Mouse (Mus musculus) right cerebral cortex, adult 2 months (tissue): ENCODE results near the gene Olfr1339.
A peak's percentile ranks its signal among the peaks of the same experiment; 100 is the strongest.

ENCODE experiments used
- DNase-seq, 2 experiments: peaks; one replicate each; pipeline ENCODE4 v3.0.0; 2021 to 2022; ENCODE audit warnings: low spot score in 2 of 2

The Olfr1339 gene

DNA sequence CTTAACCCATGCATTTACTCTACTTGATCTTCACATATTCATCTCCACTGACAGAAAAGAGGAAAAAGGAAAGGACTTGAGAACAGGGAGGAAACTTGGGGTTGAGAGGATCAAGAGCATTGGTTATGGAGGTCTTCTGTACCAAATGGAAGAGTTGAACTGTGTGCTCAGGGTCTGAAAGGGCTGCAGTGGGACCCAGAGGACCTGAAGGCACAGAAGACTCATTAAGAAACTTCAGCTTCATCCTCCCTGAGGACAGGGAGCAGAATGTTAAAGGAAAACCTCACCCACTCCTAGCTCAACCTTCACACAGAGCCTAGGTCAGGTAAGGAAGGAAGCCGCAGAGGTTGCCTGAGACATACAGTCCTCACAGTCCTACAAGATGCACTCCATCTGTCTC is at the start of gene Olfr1339:
Gene Olfr1339, plus strand, starts transcription at position 301 of the 400 bp plus-strand sequence.
- no peak for DNase-seq

DNA sequence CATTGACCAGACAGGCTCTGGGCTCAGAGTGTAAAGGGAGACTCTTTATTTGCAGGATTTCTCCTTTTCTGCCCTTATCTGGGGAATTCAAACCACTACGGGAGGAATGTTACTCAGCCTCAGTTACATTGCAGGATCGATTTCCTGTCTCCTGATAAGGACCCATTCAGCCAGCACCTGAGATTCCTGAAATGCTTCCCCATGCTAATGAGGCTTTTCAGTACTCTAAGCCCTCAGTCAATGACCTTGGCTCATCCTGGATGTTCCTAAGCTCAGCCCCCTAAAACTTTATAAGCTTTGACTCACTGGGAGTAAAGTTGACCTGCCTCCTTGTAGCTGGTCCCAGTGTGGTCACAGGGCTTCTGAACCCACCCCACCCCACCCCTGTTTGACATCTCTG is 44.9 kb upstream of the Olfr1339 start:
- no peak for DNase-seq

DNA sequence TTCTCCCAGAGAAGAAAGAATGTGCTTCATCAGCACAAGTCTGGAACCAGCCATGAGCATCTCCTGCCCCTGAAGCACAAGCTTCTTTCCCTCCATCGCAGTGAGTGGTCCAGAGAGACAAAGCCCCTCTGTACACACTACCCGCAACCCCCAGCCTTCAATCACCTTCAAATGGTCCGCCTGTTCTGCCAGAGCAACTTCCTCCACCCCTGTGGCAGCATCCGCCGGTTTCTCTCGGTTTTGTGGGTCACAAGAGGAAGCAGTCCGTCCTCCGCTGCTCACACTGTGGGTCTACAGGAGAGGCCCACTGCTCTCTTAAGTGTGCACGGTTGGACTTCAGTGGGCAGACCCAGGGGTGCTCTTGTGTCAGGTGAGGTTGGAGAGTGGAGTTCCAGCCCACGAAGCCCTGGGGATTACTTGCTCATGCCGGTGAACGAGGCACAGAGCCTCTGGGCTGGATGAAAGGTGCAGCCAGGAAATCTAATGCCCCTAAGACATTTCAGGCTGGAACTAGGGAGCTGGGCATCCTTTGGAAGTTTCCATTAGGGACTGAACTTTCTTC is 39.5 kb upstream of the Olfr1339 start, which contains the start of gene Olfr1342:
Gene Olfr1342, minus strand, starts transcription at position 345 of the 562 bp plus-strand sequence.
- DNase-seq, result no peak

DNA sequence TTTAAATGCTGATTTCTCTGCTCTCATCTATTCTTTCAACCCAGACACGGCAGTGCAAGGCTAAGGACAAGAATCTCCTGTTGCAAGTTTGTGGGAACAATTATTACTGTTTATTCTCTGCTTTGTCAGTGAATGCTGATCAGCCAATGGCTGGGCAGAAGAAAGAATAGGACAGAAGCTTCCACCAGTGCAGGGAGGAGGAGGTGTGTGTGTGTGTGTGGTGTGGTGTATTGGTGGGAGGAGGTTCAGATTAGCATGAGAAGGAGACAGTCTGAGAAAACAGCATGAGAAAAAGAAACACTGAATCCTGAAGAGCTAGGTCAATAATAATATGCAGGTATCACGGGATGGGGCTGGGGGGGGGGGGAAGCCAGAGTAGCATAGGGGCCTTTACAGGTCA is 38.2 kb upstream of the Olfr1339 start:
- DNase-seq, result peak in 1 of 2 experiments; percentile 10

DNA sequence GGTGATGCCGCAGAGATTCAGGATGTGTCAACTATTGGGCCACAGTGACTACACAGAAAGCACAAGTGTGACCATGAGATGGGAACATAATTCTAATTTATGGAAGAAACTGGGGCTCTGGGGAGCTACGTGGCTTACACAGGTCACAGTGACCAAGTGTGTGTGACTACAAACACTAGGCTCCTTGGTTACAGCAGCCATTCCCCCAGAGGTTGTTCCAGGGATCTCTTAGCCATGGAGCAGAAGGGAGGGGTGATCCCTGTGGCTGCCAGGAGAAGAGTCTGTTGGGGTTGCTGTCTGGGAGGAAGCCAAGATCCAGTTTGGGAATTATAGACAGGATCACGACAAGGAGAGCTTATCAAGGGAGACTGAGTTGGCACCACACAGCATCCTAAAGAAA is 28.8 kb upstream of the Olfr1339 start, which contains the start of gene Olfr1341:
Gene Olfr1341, plus strand, starts transcription at position 301 of the 400 bp plus-strand sequence.
- no peak for DNase-seq

DNA sequence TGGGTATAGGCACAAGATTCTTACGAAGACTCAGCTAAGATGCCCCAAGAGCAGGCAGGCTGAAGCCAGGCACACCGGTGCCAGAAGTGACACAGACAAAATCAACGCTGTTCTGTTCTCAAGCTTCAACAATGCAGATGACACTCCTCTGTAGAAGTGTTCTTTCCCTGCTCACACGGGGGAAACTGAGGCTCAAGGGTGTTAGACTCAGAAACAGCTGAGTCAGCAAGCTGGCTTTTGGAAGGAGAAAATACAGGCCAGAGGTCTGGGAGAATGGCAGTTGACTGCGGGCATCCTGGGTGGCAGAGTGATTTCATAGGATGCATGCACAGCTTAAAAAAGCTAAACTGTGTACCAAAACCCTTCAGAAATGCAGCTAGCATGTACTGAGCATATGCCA is 23.9 kb upstream of the Olfr1339 start:
- no peak for DNase-seq

DNA sequence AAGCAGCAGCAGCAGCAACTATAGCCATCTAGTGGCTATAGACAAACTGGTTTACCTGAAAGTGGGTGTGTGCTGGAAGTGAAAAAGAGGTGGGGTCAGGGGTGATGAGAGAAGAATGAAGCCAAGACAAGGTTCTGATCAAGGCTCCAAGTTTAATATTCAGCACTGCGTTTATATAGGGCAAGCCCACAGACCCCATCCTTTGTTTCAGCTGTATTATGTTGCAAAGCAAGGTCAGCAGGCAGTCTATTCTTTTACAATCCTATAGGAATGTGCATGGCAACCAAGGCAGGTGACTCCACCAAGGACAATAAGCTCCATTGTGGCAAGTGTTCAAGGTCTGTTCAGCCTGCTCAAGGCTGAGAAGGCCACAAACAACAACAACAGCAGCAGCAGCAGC is 20.3 kb upstream of the Olfr1339 start:
- no peak for DNase-seq

DNA sequence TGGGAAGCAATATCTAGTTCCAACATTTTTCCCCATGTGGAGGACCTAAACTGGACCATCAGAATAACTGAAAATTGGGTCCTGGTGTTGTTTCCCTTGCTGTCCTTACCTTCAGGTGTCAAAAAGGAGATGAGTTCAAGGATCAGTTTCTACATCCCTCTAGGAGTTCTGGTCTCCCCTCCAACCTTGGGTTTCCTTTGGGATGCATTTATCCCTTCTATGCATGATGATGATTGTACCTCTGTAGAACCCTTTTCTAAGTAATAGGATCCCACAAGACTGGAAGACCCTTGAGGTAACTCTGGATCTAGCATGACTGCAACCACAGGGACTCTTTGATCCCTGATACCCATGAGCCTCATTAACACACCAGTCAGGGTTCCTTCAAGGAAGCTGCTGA is 12.1 kb upstream of the Olfr1339 start, which contains the start of gene Olfr1340:
Gene Olfr1340, plus strand, starts transcription at position 301 of the 400 bp plus-strand sequence.
- no peak for DNase-seq

DNA sequence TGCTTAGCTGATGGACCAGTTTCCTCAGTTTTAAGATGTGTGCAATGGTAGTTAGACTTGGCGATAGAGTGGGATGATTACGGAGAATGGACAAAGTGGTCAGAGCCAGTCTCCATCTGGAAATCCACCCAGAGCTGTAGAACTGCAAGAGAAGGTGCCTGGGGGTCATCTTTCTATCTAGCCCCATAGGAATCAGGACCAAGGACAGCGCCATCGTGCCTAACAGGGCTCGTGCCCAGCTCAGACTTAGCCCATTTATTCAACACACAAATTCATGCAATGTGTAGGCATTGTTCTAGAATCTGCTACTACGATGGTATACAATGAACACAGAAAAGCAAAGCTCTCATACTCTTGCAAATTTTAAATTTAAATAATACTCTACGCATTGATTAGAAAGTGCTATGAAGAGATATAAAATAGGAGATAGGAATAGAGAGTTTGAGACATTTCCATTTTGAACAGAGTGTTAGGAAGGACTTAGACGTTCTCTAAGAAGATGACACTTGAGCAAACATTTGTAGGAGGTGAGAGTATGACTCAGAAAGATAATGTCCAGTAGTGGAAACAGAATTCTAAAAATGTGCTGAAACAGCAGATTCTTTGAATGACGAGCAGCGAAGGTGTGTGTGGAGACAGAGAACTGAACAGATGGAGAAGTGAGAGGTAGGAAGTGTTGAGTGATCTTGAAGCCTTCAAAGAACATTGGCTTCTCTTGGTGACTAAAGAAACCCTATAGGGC is 10.1 kb upstream of the Olfr1339 start:
- DNase-seq, result peak in 1 of 2 experiments; percentile 1

DNA sequence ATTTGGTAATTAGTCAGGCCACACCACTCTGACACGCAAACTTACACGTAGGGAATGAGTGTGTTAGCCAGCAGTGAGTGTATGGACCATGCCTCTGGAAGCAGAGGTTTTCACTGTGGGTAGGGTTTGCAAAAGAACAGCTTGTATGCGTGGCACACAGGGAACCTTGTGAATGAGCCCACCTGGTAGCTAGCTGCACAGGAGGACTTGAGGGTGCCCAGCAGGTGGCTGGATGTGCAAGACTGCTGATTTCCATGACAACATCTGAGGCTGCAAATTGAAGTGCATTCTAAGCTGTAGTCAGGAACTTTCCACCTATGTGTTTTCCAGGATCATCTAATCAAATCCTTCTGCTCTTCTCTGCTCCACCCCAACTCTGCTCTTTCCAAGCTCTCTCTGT is 7.6 kb downstream of the Olfr1339 start:
- DNase-seq, result no peak

DNA sequence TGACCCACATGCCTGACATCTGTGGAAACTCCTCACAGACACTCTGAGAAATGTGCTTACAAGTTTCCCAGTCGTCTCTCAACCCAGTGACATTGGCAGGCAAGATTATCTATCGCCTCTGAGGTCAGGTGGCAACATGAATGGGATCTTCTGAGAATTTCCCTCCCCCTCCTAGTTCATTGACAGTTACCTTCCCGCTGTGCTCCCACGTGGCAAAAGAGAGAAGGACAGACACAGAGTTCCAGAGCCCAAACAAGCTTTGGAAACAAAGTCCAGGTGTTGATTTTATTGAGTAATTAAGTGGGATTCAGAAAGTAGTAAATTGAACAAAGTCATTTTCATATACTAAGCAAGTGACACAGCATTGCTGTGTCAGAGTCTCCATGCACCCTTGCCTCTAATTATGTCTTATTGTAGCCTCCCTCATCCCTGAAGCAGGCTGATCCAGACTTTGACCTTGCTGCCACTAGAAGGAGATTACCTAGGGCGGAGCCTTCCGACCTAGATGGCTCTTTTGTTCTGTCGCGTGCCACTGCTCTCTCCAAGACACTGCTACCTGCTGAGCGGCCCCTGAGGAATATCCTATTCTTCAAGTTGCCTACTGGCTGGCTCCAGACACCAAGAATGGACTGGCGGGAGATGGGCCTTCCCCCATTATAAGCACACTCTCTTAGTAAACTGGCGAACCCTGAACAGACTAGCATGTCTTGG is 9.2 kb downstream of the Olfr1339 start:
- DNase-seq, result no peak

DNA sequence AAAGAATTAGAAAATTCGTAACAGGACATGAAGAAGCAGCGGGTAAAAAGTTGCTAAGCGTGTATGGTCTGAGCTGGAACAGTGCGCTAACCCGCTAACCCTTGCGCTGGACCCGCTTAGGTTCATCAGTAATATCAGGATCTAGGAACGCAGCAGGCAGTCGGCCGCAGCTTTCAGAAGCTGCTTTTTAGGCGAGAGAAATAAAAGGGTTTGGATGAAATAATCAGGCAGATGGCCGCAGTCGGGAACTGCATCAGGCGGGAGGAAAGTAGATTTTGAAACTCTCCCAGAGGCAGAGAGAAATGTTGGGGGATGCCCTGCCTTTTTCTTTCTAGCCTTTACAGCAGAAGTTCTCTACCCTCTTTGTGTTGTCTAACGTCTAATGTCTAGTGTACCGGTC is 9.9 kb downstream of the Olfr1339 start:
- no peak for DNase-seq

DNA sequence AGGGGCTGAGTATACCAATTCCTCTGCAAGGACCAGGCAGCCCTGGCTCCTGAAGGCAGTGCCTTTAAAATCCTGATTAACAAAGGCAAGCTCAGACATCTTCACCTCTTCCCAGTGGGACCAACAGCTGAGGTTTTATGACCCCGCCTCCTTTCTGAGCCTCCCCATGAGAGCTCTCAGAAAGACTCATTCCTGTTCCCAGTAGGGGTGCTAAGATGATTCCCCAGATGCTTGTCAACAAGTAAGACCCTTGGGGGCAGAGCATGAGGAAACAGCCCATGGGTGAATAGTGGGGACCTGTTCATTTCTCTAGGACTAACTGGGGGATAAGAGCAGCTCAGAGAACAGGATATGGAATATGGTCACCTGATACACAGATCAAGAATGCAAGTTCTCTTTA is 26.7 kb downstream of the Olfr1339 start, which contains the start of gene Olfr1338:
Gene Olfr1338, minus strand, starts transcription at position 101 of the 400 bp plus-strand sequence.
- DNase-seq, result no peak

DNA sequence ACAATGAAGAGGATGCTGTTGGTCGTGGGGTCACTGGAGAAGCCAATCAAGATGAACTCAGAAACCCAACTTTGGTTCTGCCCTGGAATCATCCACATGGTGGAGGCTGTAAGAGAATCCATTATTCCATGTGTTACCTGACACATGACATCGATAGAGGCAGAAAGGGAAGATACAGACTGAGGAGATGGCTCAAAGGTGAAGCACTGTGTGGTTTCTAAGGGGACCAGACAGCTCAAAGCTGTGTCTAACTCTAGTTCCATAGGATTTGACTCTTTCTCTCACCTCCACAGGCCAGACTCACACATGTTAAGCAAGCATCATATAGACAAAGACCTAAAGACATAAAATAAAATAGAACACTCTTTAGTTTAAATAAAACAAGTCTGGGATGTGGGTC is 50.5 kb downstream of the Olfr1339 start, which contains the start of gene Olfr1337:
Gene Olfr1337, minus strand, starts transcription at position 101 of the 400 bp plus-strand sequence.
- no peak for DNase-seq
